Mouse (Mus musculus): ENCODE measurements around the gene Bcl11a. TPM values are rescaled to one million over a fixed set of nuclear protein-coding genes. Genes with fewer than 3 reads are reported as not detected.

Bcl11a gene
- polyA plus RNA-seq, 1 experiment, result not detected

DNA sequence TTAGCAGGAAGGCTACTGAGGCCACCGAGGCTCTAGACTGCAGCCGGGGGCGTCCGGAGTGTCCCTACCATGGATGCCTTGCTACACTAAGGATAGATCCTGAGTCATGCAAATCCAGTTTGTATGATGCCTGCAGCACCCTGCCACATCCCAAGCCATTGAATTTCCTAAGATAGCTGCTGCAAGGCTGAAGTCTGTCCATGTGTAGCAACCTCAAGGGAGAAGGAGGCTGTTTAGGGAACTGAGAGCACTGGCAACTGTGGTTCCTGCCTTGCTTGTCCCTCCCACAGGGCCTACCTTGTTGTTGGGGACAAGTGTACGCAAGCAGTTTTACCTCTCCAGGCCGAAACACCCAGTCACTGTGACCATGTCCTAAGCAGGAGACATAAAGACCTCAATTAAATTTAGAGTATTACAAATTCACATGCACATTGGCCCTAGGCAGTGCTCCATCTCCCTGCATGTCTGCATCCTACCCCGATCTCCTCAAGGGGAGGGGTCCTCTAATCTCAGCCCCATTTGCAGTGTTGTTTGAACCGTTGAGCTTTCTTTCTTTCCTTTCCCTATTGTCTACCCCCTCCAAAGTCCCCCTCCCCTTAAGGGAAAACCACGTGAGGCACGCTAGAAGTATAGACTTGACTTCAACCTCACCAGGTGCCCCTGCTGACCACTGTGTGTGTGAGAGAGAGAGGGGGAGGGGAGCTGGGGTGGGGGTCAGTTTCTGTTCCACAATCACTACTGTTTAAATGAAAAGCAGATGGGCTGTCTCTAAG lies 63.8 kb downstream of the Bcl11a start:
- H3K4me2 ChIP-seq (ENCODE audit: low read depth), result no peak overlapping the region
- TF ChIP-seq E2F4 (IDR thresholded peaks at IDR 0.05; ENCODE audit: insufficient read depth) (no peak), USF1 (IDR thresholded peaks at IDR 0.05; ENCODE audit: low read depth) (no peak), SRF (IDR thresholded peaks at IDR 0.05; ENCODE audit: control insufficient read depth, insufficient read length, low read depth) (no peak), MYOG (IDR thresholded peaks at IDR 0.05; ENCODE audit: control insufficient read depth in 1 of 3, insufficient read depth in 1 of 3, insufficient read length in 2 of 3, low read depth in 2 of 3) (no peak), POLR2A (IDR thresholded peaks at IDR 0.05; ENCODE audit: insufficient read length, low read depth) (no peak), POLR2AphosphoS2 (IDR thresholded peaks at IDR 0.05; ENCODE audit: insufficient read length, low read depth) (no peak), REST (IDR thresholded peaks at IDR 0.05; ENCODE audit: insufficient read depth, insufficient read length) (no peak), TCF3 (IDR thresholded peaks at IDR 0.05; ENCODE audit: insufficient read length, low read depth) (no peak), MAX (IDR thresholded peaks at IDR 0.05; ENCODE audit: low read depth) (no peak)
- H3ac ChIP-seq (ENCODE audit: control insufficient read depth, insufficient read length), result no peak overlapping the region
- no peak overlapping the region for H3K4me3 ChIP-seq
- H3K27me3 ChIP-seq (ENCODE audit: control insufficient read depth, insufficient read depth, insufficient read length), result no peaks in the 10 kb centered on the region
- no peaks in the 10 kb centered on the region for H3K79me2 ChIP-seq (ENCODE audit: control insufficient read depth, insufficient read depth)
- no peaks in the 10 kb centered on the region for H3K36me3 ChIP-seq (ENCODE audit: control insufficient read depth, insufficient read depth)

DNA sequence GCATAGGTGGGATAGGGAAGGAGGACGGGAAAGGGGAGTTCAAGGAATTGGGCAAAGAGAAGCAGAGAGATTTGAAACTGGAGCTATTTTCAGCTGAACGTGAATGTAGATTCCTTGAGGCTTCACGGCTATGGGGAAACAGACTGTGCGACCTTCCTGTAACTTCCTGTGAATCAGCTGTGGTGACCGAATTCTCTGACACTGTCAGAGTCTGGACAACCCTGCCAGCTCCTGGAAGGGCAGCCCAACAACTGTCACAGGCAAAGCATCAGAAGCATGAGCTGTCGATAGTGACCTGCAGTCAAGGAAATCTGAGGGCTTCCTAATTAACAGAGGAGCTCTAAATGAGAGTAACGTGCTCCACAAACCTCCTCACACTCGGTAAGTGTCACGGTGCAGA lies 64.5 kb downstream of the Bcl11a start:
- TF ChIP-seq USF1 (IDR thresholded peaks at IDR 0.05; ENCODE audit: low read depth) (no peak), CEBPB (IDR thresholded peaks at IDR 0.05; ENCODE audit: insufficient read depth, poor library complexity, severe bottlenecking) (no peak), TCF12 (IDR thresholded peaks at IDR 0.05; ENCODE audit: insufficient read depth, poor library complexity, severe bottlenecking) (no peak), MYOG (IDR thresholded peaks at IDR 0.05; ENCODE audit: control insufficient read depth in 1 of 3, insufficient read depth in 1 of 3, insufficient read length in 2 of 3, low read depth in 2 of 3) (no peak), SRF (IDR thresholded peaks at IDR 0.05; ENCODE audit: control insufficient read depth, insufficient read length, low read depth) (no peak), REST (IDR thresholded peaks at IDR 0.05; ENCODE audit: insufficient read depth, insufficient read length) (no peak), POLR2A (IDR thresholded peaks at IDR 0.05; ENCODE audit: insufficient read length, low read depth) (no peak), POLR2AphosphoS2 (IDR thresholded peaks at IDR 0.05; ENCODE audit: insufficient read length, low read depth) (no peak), TCF3 (IDR thresholded peaks at IDR 0.05; ENCODE audit: insufficient read length, low read depth) (no peak), MYOD1 (IDR thresholded peaks at IDR 0.05; ENCODE audit: control insufficient read depth in 1 of 3, insufficient read length in 2 of 3, low read depth in 2 of 3) (no peak), E2F4 (IDR thresholded peaks at IDR 0.05; ENCODE audit: insufficient read depth) (no peak)
- Histone ChIP-seq H3K4me2 (ENCODE audit: low read depth) (no peak overlapping the region), H3K27me3 (ENCODE audit: control insufficient read depth, insufficient read depth, insufficient read length) (no peaks in the 10 kb centered on the region)

DNA sequence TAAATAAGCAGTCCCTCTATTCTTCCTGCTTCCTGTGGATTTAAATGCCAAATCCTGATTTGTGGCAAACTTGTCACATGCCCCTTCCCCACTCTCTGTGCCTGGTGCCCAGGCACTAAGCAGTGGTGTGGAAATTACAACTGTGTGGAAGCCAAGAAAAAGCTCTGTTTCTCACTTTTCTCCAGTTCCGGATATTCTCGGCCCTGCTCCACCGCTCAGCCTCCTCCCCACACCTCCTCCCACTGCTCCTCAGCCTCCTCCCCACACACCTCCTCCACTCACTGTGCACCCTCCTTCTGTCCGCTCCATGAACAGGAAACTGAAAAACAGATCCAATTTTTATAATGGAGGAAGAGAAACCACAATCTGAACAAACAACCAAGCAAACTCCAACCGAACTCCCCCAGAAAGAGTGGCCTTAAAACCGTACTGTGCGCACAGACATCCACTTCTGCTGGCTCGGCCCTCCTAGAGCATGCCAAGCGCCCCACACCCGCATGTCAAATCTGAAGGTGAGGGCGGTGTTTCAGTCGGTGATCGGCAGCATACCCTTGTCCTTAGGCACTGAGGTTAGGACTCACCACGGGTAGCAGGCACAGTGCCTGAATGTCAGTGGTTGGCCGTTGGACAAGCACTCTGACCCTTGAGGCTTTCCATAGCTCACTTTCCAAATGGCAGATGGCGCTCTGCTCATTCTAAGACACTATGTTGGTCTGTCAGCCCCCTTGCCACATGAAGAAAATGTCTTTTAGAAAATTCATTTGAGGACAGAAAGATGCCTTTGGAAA lies 66.5 kb downstream of the Bcl11a start:
- Histone ChIP-seq H3K4me3 (no peak overlapping the region), H3K79me2 (ENCODE audit: control insufficient read depth, insufficient read depth) (no peaks in the 10 kb centered on the region), H3K36me3 (ENCODE audit: control insufficient read depth, insufficient read depth) (no peaks in the 10 kb centered on the region), H3K4me2 (ENCODE audit: low read depth) (no peak overlapping the region), H3K27me3 (ENCODE audit: control insufficient read depth, insufficient read depth, insufficient read length) (no peaks in the 10 kb centered on the region), H3ac (ENCODE audit: control insufficient read depth, insufficient read length) (no peak overlapping the region)
- no peak for TF ChIP-seq E2F4 (IDR thresholded peaks at IDR 0.05; ENCODE audit: insufficient read depth)
- no peak for TF ChIP-seq MAX (IDR thresholded peaks at IDR 0.05; ENCODE audit: low read depth)
- TF ChIP-seq POLR2AphosphoS2 (IDR thresholded peaks at IDR 0.05; ENCODE audit: insufficient read length, low read depth), result no peak
- no peak for TF ChIP-seq MYOG (IDR thresholded peaks at IDR 0.05; ENCODE audit: control insufficient read depth in 1 of 3, insufficient read depth in 1 of 3, insufficient read length in 2 of 3, low read depth in 2 of 3)
- no peak for TF ChIP-seq MYOD1 (IDR thresholded peaks at IDR 0.05; ENCODE audit: control insufficient read depth in 1 of 3, insufficient read length in 2 of 3, low read depth in 2 of 3)
- no peak for TF ChIP-seq REST (IDR thresholded peaks at IDR 0.05; ENCODE audit: insufficient read depth, insufficient read length)
- TF ChIP-seq POLR2A (IDR thresholded peaks at IDR 0.05; ENCODE audit: insufficient read length, low read depth), result no peak
- no peak for TF ChIP-seq USF1 (IDR thresholded peaks at IDR 0.05; ENCODE audit: low read depth)
- no peak for TF ChIP-seq TCF3 (IDR thresholded peaks at IDR 0.05; ENCODE audit: insufficient read length, low read depth)
- no peak for TF ChIP-seq CEBPB (IDR thresholded peaks at IDR 0.05; ENCODE audit: insufficient read depth, poor library complexity, severe bottlenecking)
- TF ChIP-seq SRF (IDR thresholded peaks at IDR 0.05; ENCODE audit: control insufficient read depth, insufficient read length, low read depth), result no peak
- TF ChIP-seq TCF12 (IDR thresholded peaks at IDR 0.05; ENCODE audit: insufficient read depth, poor library complexity, severe bottlenecking), result no peak

More for the DNA sequence above, 64.5 kb downstream of the Bcl11a start:
- Histone ChIP-seq H3ac (ENCODE audit: control insufficient read depth, insufficient read length) (no peak overlapping the region), H3K4me3 (no peak overlapping the region), H3K36me3 (ENCODE audit: control insufficient read depth, insufficient read depth) (no peaks in the 10 kb centered on the region), H3K79me2 (ENCODE audit: control insufficient read depth, insufficient read depth) (no peaks in the 10 kb centered on the region)

DNA sequence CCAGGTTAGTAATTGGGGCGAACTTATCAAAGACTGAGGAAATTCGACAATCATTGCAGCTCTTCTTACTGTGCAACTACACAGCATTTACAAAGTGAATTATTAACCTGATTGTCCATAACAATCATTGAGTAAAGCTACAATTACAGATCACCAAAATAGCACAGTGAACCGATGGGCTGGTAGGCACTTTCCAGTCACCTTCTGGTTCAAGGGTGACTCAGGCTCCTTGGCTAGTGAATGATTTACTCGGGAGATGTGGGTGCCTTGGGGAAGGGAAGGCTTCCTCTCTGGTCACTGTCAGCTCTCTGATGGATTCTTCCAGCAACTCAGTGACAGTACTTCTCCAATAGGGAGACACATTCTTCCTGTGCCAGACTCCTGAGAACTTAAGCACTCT lies 68.2 kb downstream of the Bcl11a start:
- Histone ChIP-seq H3K4me3 (no peak overlapping the region), H3ac (ENCODE audit: control insufficient read depth, insufficient read length) (no peak overlapping the region), H3K4me2 (ENCODE audit: low read depth) (no peak overlapping the region), H3K36me3 (ENCODE audit: control insufficient read depth, insufficient read depth) (no peaks in the 10 kb centered on the region), H3K27me3 (ENCODE audit: control insufficient read depth, insufficient read depth, insufficient read length) (no peaks in the 10 kb centered on the region), H3K79me2 (ENCODE audit: control insufficient read depth, insufficient read depth) (no peaks in the 10 kb centered on the region)
- no peak for TF ChIP-seq USF1 (IDR thresholded peaks at IDR 0.05; ENCODE audit: low read depth)
- TF ChIP-seq E2F4 (IDR thresholded peaks at IDR 0.05; ENCODE audit: insufficient read depth), result no peak
- TF ChIP-seq TCF12 (IDR thresholded peaks at IDR 0.05; ENCODE audit: insufficient read depth, poor library complexity, severe bottlenecking), result no peak
